Mouse (Mus musculus) embryonic facial prominence, embryonic 12.5 days (tissue): ENCODE results near the gene Zc2hc1b. TPM values are rescaled to one million over a fixed set of nuclear protein-coding genes. Genes with fewer than 3 reads are reported as not detected.

Source experiments
- ATAC-seq: fragments of 200-750 bp; cut with Nextera tagmentation; 2 replicates; pipeline ENCODE4 v1.8.0; 2017; ENCODE audit not compliant: insufficient number of reproducible peaks, insufficient read depth, low FRiP score, low TSS enrichment
- H3K27ac ChIP-seq: fragments of 300-500 bp; sonication (generic); 2 replicates; pipeline ENCODE4 v1.5.1; 2016; ENCODE audit warnings: mild to moderate bottlenecking
- H3K27me3 ChIP-seq: fragments of 300-500 bp; sonication (generic); 2 replicates; pipeline ENCODE4 v1.6.1; 2016; ENCODE audit warnings: mild to moderate bottlenecking, moderate library complexity
- H3K36me3 ChIP-seq: fragments of 300-500 bp; sonication (generic); 2 replicates; pipeline ENCODE4 v1.6.1; 2016; ENCODE audit warnings: mild to moderate bottlenecking
- H3K4me1 ChIP-seq: fragments of 300-500 bp; sonication (generic); 2 replicates; pipeline ENCODE4 v1.6.1; 2016
- H3K4me2 ChIP-seq: fragments of 300-500 bp; sonication (generic); replicated peaks from 2 replicates; pipeline ENCODE4 v1.6.1; 2016; ENCODE audit warnings: mild to moderate bottlenecking, moderate library complexity
- H3K4me3 ChIP-seq: fragments of 300-500 bp; sonication (generic); 2 replicates; pipeline ENCODE4 v1.5.1; 2016; ENCODE audit warnings: mild to moderate bottlenecking
- H3K9ac ChIP-seq: fragments of 300-500 bp; sonication (generic); 2 replicates; pipeline ENCODE4 v1.6.1; 2016; ENCODE audit warnings: mild to moderate bottlenecking, moderate library complexity
- H3K9me3 ChIP-seq: fragments of 300-500 bp; sonication (generic); 2 replicates; pipeline ENCODE4 v1.6.1; 2016; ENCODE audit warnings: mild to moderate bottlenecking, moderate library complexity
- WGBS: fragments of 180-500 bp; shearing (Covaris S2); methylation state at CpG from one replicate; pipeline ENCODE4 v1.1.7; 2016; 5-methylcytosine and 5-hydroxymethylcytosine counted together
- polyA plus RNA-seq: library from polyadenylated mRNA; unstranded; fragments of >200 nt; fragmentation: Nextera tagmentation; extraction: Ambion mirVana; gene quantifications from 2 replicates; pipeline ENCODE4 v1.2.1, GENCODE M21; 2016

Gene Zc2hc1b
- polyA plus RNA-seq, 1 experiment from 2014 or later = not detected

DNA sequence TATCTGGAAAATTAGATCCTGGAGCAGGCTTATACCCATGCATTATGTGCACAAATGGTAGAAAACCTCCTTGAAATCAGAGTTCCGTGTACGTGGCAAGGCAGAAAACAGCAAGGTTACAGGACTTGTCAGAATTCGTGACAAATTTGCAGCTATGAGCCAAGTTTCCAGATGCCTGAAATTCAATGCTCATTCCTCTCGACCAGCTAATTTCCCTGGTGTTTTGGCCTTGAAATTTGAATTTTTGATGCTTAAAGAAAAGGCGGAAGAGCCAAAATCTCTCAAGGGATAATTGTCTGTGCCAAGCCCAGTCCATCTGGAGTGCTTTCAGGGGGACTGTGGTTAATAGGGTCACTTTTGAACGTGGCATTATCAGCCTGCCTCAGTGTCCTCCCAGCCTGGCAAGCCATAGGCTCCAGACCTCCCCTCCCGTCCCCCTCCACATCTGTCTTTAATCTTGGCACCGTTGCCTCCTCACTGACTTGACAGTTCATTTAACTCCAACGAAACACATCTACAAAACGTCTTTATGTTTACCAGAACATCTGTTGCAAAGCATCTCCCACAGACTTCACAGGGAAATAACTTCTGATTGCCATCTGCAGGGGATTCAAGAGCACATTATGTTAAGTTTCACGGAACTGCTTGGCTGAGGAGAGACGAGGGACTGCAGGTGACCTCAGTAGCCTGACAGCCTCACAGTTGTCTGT lies 6.9 kb downstream of the Zc2hc1b start:
- Histone ChIP-seq H3K4me3 (no peak overlapping the region), H3K4me2 (peak overlapping the region; percentile 27; the same call in 1 of the 2 replicates), H3K27me3 (no peaks in the 10 kb centered on the region), H3K36me3 (no peaks in the 10 kb centered on the region), H3K9ac (no peak overlapping the region), H3K9me3 (no peaks in the 10 kb centered on the region), H3K4me1 (peaks cover 33% of the 10 kb centered on the region), H3K27ac (peak overlapping the region; percentile 62)
- WGBS = 13% methylated on average over 12 of the region's 12 CpGs
- peak; percentile 48 for ATAC-seq

DNA sequence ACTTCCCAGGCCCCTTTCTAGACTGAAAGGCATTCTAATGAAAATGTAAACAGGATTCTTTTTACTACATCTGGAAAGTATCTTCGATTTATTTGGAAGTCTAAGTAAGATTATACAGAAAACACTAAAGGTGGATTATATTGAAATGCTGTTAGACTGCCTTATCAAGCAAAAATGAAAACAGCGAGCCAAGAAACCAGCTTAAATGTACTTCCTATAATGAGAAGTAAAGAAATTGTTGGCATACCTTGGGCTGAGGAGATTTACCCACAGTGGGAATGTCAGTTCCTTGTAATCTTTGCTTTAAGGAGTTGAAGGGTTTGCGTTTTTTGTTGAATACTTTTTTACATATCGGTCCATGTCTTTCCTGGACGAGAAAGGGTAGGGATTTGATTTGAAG lies 9.4 kb downstream of the Zc2hc1b start:
- ATAC-seq = no peak
- H3K9ac ChIP-seq = no peak overlapping the region
- 51% methylated on average over 5 of the region's 5 CpGs for WGBS
- no peaks in the 10 kb centered on the region for H3K27me3 ChIP-seq
- no peaks in the 10 kb centered on the region for H3K9me3 ChIP-seq
- peak overlapping the region; percentile 81 for H3K27ac ChIP-seq
- H3K4me3 ChIP-seq = no peak overlapping the region
- H3K36me3 ChIP-seq = no peaks in the 10 kb centered on the region
- no peak overlapping the region for H3K4me2 ChIP-seq
- H3K4me1 ChIP-seq = peaks cover 33% of the 10 kb centered on the region

DNA sequence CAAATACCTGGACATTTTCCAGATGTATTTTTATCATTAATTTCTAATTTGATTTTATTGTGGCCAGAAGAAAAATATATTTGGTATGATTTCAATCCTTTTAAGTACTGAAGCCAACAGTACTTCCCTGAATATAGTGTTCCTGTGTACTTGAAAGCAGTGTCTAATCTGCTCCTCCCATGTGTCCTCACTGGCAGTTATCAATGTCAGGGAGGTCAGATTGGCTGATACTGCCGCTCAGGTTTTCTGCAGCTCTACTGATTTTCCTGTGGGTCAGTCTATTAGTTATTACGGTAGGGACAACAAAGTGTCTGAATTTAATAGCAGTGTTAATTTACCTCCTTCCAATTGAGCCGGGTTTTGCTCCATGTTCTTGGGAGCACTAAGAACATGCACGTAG lies 15.8 kb downstream of the Zc2hc1b start:
- no peak overlapping the region for H3K27ac ChIP-seq
- no peaks in the 10 kb centered on the region for H3K27me3 ChIP-seq
- H3K9ac ChIP-seq = no peak overlapping the region
- H3K36me3 ChIP-seq = no peaks in the 10 kb centered on the region
- no peak for ATAC-seq
- H3K4me3 ChIP-seq = no peak overlapping the region
- H3K4me2 ChIP-seq = no peak overlapping the region
- 84% methylated on average over 4 of the region's 4 CpGs for WGBS
- H3K9me3 ChIP-seq = no peaks in the 10 kb centered on the region
- no peaks in the 10 kb centered on the region for H3K4me1 ChIP-seq

DNA sequence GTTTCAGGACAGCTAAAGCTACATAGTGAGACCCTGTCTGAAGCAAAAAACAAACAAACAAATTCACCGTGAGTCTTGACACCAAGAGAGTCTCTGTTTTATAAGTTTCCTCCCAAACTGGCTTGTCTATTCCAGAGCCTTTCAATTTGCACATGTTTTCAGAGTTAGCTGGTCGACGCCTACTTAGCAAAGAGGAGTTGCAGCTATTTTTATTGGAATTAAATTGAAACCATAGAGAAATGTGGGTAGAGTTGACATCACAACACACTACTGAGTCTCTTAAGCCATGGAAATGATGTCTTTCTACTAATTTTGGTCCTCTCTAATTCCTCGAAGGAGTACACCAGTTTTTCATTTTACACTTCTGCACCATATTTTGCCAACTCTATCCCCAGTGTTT lies 16.9 kb downstream of the Zc2hc1b start:
- no peaks in the 10 kb centered on the region for H3K27me3 ChIP-seq
- 84% methylated on average over 4 of the region's 4 CpGs for WGBS
- no peak overlapping the region for H3K27ac ChIP-seq
- H3K4me1 ChIP-seq = no peaks in the 10 kb centered on the region
- H3K36me3 ChIP-seq = no peaks in the 10 kb centered on the region
- no peak overlapping the region for H3K9ac ChIP-seq
- H3K4me3 ChIP-seq = no peak overlapping the region
- H3K4me2 ChIP-seq = no peak overlapping the region
- ATAC-seq = no peak
- no peaks in the 10 kb centered on the region for H3K9me3 ChIP-seq

DNA sequence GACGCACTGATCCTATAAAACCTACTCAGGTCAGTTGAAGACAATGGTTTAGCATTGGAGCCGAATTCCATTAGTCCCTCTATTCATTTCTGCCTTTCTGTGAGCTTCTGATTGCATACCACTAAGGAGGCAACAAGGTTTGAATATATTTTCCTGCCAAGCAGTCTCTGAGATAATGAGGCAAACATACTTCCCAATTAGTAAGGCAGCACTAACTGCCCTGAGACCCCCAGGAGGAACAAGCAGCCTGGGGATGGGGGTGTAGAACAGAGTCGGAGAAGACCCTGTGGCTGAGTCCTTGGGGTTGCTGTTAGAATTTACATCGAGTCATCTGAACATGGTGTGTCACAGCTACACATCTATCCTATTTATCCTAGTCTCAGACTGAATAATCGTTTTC lies 22.4 kb downstream of the Zc2hc1b start:
- Histone ChIP-seq H3K9ac (no peak overlapping the region), H3K4me3 (no peak overlapping the region), H3K9me3 (no peaks in the 10 kb centered on the region), H3K4me2 (no peak overlapping the region), H3K36me3 (no peaks in the 10 kb centered on the region), H3K27ac (no peak overlapping the region), H3K4me1 (no peaks in the 10 kb centered on the region), H3K27me3 (no peaks in the 10 kb centered on the region)
- 84% methylated on average over 5 of the region's 5 CpGs for WGBS
- no peak for ATAC-seq

DNA sequence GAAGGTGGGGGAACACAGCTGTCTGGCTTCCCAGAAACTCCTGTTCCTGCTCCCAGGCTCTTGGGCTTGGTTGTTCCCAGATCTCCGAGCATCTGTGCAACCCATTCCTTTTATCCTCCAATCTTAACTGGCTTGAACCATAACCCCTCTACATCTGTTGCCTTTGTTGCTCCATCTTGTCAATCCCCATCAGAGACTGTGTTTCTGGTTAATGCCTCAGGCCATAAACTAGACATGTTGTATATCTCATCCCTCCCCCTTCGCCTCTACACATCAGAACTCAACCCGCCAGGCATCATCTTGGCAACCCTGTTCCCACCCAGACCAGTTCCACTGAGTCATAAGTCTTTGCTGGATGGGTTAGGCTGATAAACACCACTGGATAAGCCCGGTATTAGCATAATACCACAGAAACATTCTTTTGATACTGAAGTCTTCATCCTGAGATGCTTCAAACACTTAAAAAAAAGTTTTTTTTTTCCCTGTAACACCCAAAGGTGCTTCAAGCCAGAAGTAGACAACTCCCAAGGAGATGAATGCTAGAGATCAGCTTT lies 24.9 kb downstream of the Zc2hc1b start:
- no peak overlapping the region for H3K27ac ChIP-seq
- 76% methylated on average over 4 of the region's 4 CpGs for WGBS
- no peaks in the 10 kb centered on the region for H3K9me3 ChIP-seq
- H3K4me3 ChIP-seq = no peak overlapping the region
- no peaks in the 10 kb centered on the region for H3K27me3 ChIP-seq
- no peaks in the 10 kb centered on the region for H3K36me3 ChIP-seq
- no peak overlapping the region for H3K9ac ChIP-seq
- H3K4me2 ChIP-seq = no peak overlapping the region
- no peak for ATAC-seq
- no peaks in the 10 kb centered on the region for H3K4me1 ChIP-seq

DNA sequence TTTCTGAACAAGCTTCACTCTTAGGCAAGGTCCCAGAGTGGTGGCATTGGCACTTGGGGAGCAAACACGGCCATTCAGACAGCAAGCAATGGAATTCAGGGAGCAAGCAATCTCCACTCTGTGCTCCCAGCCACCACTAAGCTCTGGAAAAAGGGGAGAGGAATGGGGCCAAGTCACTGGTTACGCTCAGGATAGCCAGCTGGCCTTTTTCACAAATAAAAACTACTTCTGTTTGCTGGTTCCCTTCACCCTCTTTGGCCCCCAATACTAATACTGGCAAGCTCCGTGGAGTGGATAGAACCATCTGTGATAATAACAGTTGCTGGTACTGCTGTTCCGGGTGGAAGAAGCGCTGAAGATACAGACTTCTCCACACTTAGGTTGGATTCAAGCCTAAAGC lies 26.5 kb downstream of the Zc2hc1b start:
- H3K4me1 ChIP-seq = no peaks in the 10 kb centered on the region
- H3K4me2 ChIP-seq = no peak overlapping the region
- no peaks in the 10 kb centered on the region for H3K36me3 ChIP-seq
- H3K9me3 ChIP-seq = no peaks in the 10 kb centered on the region
- no peak overlapping the region for H3K4me3 ChIP-seq
- no peak for ATAC-seq
- no peak overlapping the region for H3K9ac ChIP-seq
- H3K27me3 ChIP-seq = no peaks in the 10 kb centered on the region
- WGBS = 83% methylated on average over 5 of the region's 5 CpGs
- H3K27ac ChIP-seq = 0 out of 2 replicates have a peak overlapping the region, but pooled peaks have one; percentile 17

DNA sequence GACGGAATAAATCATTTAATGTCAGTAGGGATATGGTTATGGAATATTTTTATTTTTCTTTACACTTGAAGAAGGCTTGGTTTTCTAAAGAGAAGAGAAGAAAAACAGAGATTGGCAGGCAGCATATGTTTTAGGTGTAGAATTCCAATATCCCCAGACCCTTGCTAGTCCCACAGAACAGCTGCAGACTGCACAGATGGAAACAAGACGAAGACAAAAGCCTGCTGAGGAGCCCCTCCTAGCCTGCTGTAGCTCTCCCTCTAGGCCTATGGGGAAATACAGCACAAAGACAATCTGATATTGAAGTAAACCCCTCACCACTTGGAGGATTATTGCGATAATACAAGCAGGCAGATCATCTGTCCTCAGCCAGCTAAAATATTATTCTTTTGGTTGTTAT lies 27.4 kb downstream of the Zc2hc1b start:
- H3K27me3 ChIP-seq = no peaks in the 10 kb centered on the region
- H3K4me2 ChIP-seq = no peak overlapping the region
- no peak overlapping the region for H3K4me3 ChIP-seq
- no peaks in the 10 kb centered on the region for H3K4me1 ChIP-seq
- H3K36me3 ChIP-seq = no peaks in the 10 kb centered on the region
- H3K9me3 ChIP-seq = no peaks in the 10 kb centered on the region
- peak overlapping the region; percentile 17; the same call in 1 of the 2 replicates for H3K27ac ChIP-seq
- WGBS = 62% methylated on average over 3 of the region's 3 CpGs
- 0 out of 2 replicates have a peak, but pooled peaks have one; percentile 67 for ATAC-seq
- no peak overlapping the region for H3K9ac ChIP-seq

DNA sequence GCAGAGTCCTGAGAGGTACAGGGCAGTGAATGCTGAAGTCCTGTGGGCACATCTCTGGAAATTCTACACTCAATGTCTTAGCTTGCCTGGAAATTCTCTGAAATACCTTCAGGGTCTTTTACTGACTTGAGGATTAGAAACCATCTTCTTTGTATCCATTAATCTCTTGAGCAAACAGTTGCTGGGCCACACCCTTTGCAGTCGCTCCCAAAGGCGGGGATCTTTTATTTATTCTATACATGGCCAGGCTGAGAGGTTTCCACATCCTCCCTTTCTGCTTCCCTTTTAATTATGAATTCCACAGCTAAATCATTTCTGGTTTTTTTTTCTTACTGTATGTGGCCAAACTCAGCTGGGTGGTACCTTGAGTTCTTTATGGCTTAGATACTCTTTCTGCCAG lies 37.4 kb downstream of the Zc2hc1b start:
- no peaks in the 10 kb centered on the region for H3K36me3 ChIP-seq
- ATAC-seq = no peak
- no peak overlapping the region for H3K4me2 ChIP-seq
- H3K27me3 ChIP-seq = no peaks in the 10 kb centered on the region
- 70% methylated on average over 2 of the region's 2 CpGs for WGBS
- H3K27ac ChIP-seq = no peak overlapping the region
- H3K4me3 ChIP-seq = no peak overlapping the region
- H3K9ac ChIP-seq = no peak overlapping the region
- H3K4me1 ChIP-seq = no peaks in the 10 kb centered on the region
- no peaks in the 10 kb centered on the region for H3K9me3 ChIP-seq

DNA sequence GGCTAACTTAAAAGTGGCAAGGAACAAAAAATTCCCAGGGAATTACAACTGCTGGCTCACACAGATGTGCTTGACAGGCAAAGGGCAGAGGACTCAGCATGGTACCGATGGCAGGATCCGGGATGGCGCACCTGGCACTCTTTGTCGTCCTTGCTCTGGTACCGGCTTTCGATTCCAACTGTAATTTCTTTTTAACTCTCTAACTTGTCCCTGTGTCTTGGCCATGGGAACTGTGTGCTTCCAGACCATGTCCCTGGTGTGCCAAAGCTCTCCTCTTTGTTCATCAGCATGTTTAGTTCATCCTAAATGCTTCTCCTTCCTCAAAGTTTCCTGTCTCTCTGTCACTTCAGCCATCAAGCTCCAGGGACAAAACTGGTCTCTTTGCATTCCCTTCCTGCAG lies 39.9 kb downstream of the Zc2hc1b start:
- no peak for ATAC-seq
- no peak overlapping the region for H3K9ac ChIP-seq
- no peak overlapping the region for H3K4me3 ChIP-seq
- H3K4me1 ChIP-seq = no peaks in the 10 kb centered on the region
- WGBS = 93% methylated on average over 6 of the region's 6 CpGs
- no peak overlapping the region for H3K27ac ChIP-seq
- H3K36me3 ChIP-seq = no peaks in the 10 kb centered on the region
- no peaks in the 10 kb centered on the region for H3K9me3 ChIP-seq
- no peak overlapping the region for H3K4me2 ChIP-seq
- H3K27me3 ChIP-seq = no peaks in the 10 kb centered on the region

DNA sequence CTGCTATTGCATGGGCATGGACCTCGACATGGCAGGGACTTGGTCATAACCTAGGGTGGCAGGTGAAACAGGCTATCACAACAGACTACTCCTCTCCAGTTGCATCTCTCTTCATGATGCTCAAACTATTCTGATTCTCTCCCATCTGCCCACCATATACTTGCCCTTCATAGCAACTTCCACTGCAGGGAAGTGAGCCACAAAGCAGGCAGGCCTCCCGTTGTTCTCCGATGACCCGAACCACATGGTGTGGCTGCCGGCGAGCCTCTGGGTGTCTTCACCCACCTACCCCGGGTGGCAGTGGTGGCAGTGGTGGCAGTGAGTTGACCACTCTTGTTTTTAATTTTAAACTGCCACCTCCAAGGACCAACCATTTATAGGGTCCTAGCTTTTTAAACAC lies 42.1 kb downstream of the Zc2hc1b start:
- H3K4me2 ChIP-seq = no peak overlapping the region
- H3K36me3 ChIP-seq = no peaks in the 10 kb centered on the region
- ATAC-seq = no peak
- 89% methylated on average over 7 of the region's 7 CpGs for WGBS
- H3K9ac ChIP-seq = no peak overlapping the region
- H3K4me1 ChIP-seq = no peaks in the 10 kb centered on the region
- H3K27ac ChIP-seq = no peak overlapping the region
- no peaks in the 10 kb centered on the region for H3K27me3 ChIP-seq
- no peaks in the 10 kb centered on the region for H3K9me3 ChIP-seq
- H3K4me3 ChIP-seq = no peak overlapping the region

DNA sequence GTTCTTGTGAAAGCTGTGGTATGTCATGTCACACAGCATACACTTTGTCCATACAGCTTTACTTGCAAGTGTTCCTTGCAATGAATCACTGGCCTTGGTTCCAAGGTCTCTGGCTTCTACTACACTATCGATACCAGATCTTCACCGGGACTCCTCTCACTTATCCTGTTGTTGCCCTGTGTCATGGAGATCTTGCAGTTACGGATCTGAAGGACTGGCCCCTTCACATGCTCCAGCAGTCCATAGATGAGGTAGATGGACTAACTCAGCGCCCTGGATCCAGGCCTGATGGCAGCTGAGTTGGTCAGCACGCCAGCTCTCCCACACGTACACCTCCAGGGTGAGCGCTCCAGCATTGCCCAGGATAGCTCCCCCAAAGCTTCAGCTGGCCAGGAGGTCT lies 42.5 kb downstream of the Zc2hc1b start:
- Histone ChIP-seq H3K9me3 (no peaks in the 10 kb centered on the region), H3K4me1 (no peaks in the 10 kb centered on the region), H3K4me2 (no peak overlapping the region), H3K27ac (no peak overlapping the region), H3K9ac (no peak overlapping the region), H3K36me3 (no peaks in the 10 kb centered on the region), H3K27me3 (no peaks in the 10 kb centered on the region), H3K4me3 (no peak overlapping the region)
- ATAC-seq = no peak; the same call in 1 of the 2 replicates
- WGBS = 95% methylated on average over 7 of the region's 7 CpGs
